In genomic region chr10:118506154-118506553, GRCm38 (mm10) we compare ENCODE assay signal across 21 mouse cellular contexts.
DNase-seq lines count a peak whose midpoint lies in the region; ATAC-seq and TF ChIP-seq lines count a peak whose summit lies in the region.
"Had no signal": no experiment of that assay in that cellular context is flagged by ENCODE, and none has a peak within 500 bp of the region (broad histone marks: within the 10 kb centered on the region; RNA-seq: fewer than 3 reads in every experiment).

No protein-coding gene starts in this region.

- H3K79me2 ChIP-seq in heart, adult 2 months (replicated peaks; ENCODE audit: control insufficient read depth, insufficient read depth, low read length): no peaks in the 10 kb centered on the region

- intact Hi-C loops in heart, adult 2 months (cut with DNase I): no loop called here

- no peak overlapping the region for H3K4me2 ChIP-seq in midbrain, embryonic 15.5 days
- H3K4me2 ChIP-seq in lung, postnatal 0 days (replicated peaks; ENCODE audit: low read depth, low read length): no peak overlapping the region
- H3K4me2 ChIP-seq: embryonic facial prominence, embryonic 15.5 days; forebrain, embryonic 12.5 days; heart, embryonic 13.5 days; liver, embryonic 11.5 days; lung, embryonic 14.5 days had no signal

- no peak for TF ChIP-seq POLR2A in heart, adult 2 months (IDR thresholded peaks at IDR 0.05; ENCODE audit: insufficient read depth, low read depth, low read length)

- no peak for TF ChIP-seq EP300 in heart, adult 2 months (IDR thresholded peaks at IDR 0.05; ENCODE audit: insufficient read depth, low read depth, low read length)
- TF ChIP-seq EP300 in lung, postnatal 0 days (IDR thresholded peaks at IDR 0.05): no peak

- ATAC-seq in midbrain, embryonic 15.5 days (replicated peaks): no peak
- peak; percentile 73 for ATAC-seq in CD4-positive, CD25-positive, alpha-beta regulatory T cell, adult 4 months
- peak; percentile 67 for ATAC-seq in inflammation-experienced regulatory T-cells, adult 6 months
- no peak for ATAC-seq in lung, postnatal 0 days

- H3K9me3 ChIP-seq in midbrain, embryonic 10.5 days (replicated peaks): no peaks in the 10 kb centered on the region
- no peaks in the 10 kb centered on the region for H3K9me3 ChIP-seq in midbrain, embryonic 15.5 days
- H3K9me3 ChIP-seq in lung, postnatal 0 days (ENCODE audit: low read length): no peaks in the 10 kb centered on the region
- H3K9me3 ChIP-seq: embryonic facial prominence, embryonic 15.5 days; forebrain, embryonic 12.5 days; heart, embryonic 13.5 days; limb, embryonic 10.5 days had no signal

- no peaks in the 10 kb centered on the region for H3K36me3 ChIP-seq in midbrain, embryonic 10.5 days
- no peaks in the 10 kb centered on the region for H3K36me3 ChIP-seq in midbrain, embryonic 15.5 days (replicated peaks)
- no peaks in the 10 kb centered on the region for H3K36me3 ChIP-seq in heart, adult 2 months (ENCODE audit: control insufficient read depth, insufficient read depth, low read length)
- H3K36me3 ChIP-seq in lung, postnatal 0 days (ENCODE audit: insufficient read depth, low read length): no peaks in the 10 kb centered on the region
- H3K36me3 ChIP-seq: embryonic facial prominence, embryonic 15.5 days; forebrain, embryonic 12.5 days; heart, embryonic 13.5 days; limb, embryonic 10.5 days had no signal

- DNase-seq in midbrain, embryonic 10.5 days (ENCODE audit: low spot score): peak; percentile 16
- peak; percentile 33 for DNase-seq in embryo, embryonic 10.5 days (ENCODE audit: low spot score)
- DNase-seq in layer of hippocampus, adult 9-10 months (ENCODE audit: low spot score): no peak
- no peak for DNase-seq in heart, adult 2 months
- DNase-seq in lung, postnatal 0 days (ENCODE audit: low spot score): no peak
- DNase-seq: adrenal gland, adult 8-10 months; cerebellum, adult 11 months; kidney, adult 18-20 months; kidney, postnatal 14 days; lung, embryonic 14.5 days; right cerebral cortex, postnatal 14 days had no signal

- H3K4me1 ChIP-seq in midbrain, embryonic 10.5 days: peaks cover 5% of the 10 kb centered on the region
- H3K4me1 ChIP-seq in midbrain, embryonic 15.5 days: no peaks in the 10 kb centered on the region
- H3K4me1 ChIP-seq in heart, adult 2 months (ENCODE audit: control insufficient read depth, insufficient read depth, low read length): no peaks in the 10 kb centered on the region
- H3K4me1 ChIP-seq in lung, postnatal 0 days (ENCODE audit: insufficient read depth, low read depth, low read length): no peaks in the 10 kb centered on the region
- H3K4me1 ChIP-seq: embryonic facial prominence, embryonic 15.5 days; heart, embryonic 13.5 days; limb, embryonic 10.5 days had no signal

- 0 out of 2 replicates have a peak overlapping the region, but pooled peaks have one; percentile 14 for H3K27ac ChIP-seq in midbrain, embryonic 10.5 days (replicated peaks)
- no peak overlapping the region for H3K27ac ChIP-seq in midbrain, embryonic 15.5 days
- no peak overlapping the region for H3K27ac ChIP-seq in heart, adult 2 months
- H3K27ac ChIP-seq in lung, postnatal 0 days (ENCODE audit: low read length): no peak overlapping the region
- H3K27ac ChIP-seq: embryonic facial prominence, embryonic 15.5 days; forebrain, embryonic 12.5 days; heart, embryonic 13.5 days; left cerebral cortex, adult 2 months; limb, embryonic 10.5 days; macrophage had no signal

- 61% methylated on average over 4 of the region's 4 CpGs for WGBS in midbrain, embryonic 10.5 days
- WGBS in midbrain, embryonic 15.5 days: 32% methylated on average over 4 of the region's 4 CpGs
- 79% methylated on average over 4 of the region's 4 CpGs for WGBS in heart, adult 2 months
- 62% methylated on average over 4 of the region's 4 CpGs for WGBS in lung, postnatal 0 days

- H3K4me3 ChIP-seq in midbrain, embryonic 10.5 days: no peak overlapping the region
- H3K4me3 ChIP-seq in midbrain, embryonic 15.5 days: no peak overlapping the region
- no peak overlapping the region for H3K4me3 ChIP-seq in heart, adult 2 months
- no peak overlapping the region for H3K4me3 ChIP-seq in lung, postnatal 0 days (ENCODE audit: low read depth, low read length)
- H3K4me3 ChIP-seq: embryonic facial prominence, embryonic 15.5 days; forebrain, embryonic 12.5 days; heart, embryonic 13.5 days; left cerebral cortex, adult 2 months; limb, embryonic 10.5 days had no signal

- H3K9ac ChIP-seq in midbrain, embryonic 15.5 days: no peak overlapping the region
- no peak overlapping the region for H3K9ac ChIP-seq in heart, adult 2 months (ENCODE audit: low read depth, low read length)
- no peak overlapping the region for H3K9ac ChIP-seq in lung, postnatal 0 days (replicated peaks; ENCODE audit: low read depth)
- H3K9ac ChIP-seq: embryonic facial prominence, embryonic 15.5 days; forebrain, embryonic 12.5 days; heart, embryonic 13.5 days; lung, embryonic 14.5 days had no signal

- TF ChIP-seq CTCF in heart, adult 2 months (IDR thresholded peaks at IDR 0.05): no peak
- TF ChIP-seq CTCF in lung, postnatal 0 days (IDR thresholded peaks at IDR 0.05): no peak

- H3K27me3 ChIP-seq in midbrain, embryonic 10.5 days (ENCODE audit: low read depth, poor library complexity, severe bottlenecking): no peaks in the 10 kb centered on the region
- H3K27me3 ChIP-seq in midbrain, embryonic 15.5 days (replicated peaks): no peaks in the 10 kb centered on the region
- no peaks in the 10 kb centered on the region for H3K27me3 ChIP-seq in heart, adult 2 months (ENCODE audit: control insufficient read depth, insufficient read depth, low read length)
- H3K27me3 ChIP-seq in lung, postnatal 0 days (replicated peaks; ENCODE audit: insufficient read depth, low read length): no peaks in the 10 kb centered on the region
- H3K27me3 ChIP-seq: embryonic facial prominence, embryonic 15.5 days; forebrain, embryonic 12.5 days; heart, embryonic 13.5 days had no signal

Comparison
In these comparisons a context has a peak if more than half of its experiments do, and no peak if none do; other contexts are left out.
1. DNase-seq: peak in midbrain, embryonic 10.5 days (single experiment) and embryo, embryonic 10.5 days (single experiment); none in layer of hippocampus, adult 9-10 months (single experiment), heart, adult 2 months (0 of 2) and lung, postnatal 0 days (single experiment).
2. ATAC-seq: peak in CD4-positive, CD25-positive, alpha-beta regulatory T cell, adult 4 months (single experiment) and inflammation-experienced regulatory T-cells, adult 6 months (single experiment); none in midbrain, embryonic 15.5 days (single experiment) and lung, postnatal 0 days (single experiment).